ENCODE assay signal across 20 mouse cellular contexts in genomic region chr4:109102574-109102973, GRCm38 (mm10).
A peak's percentile ranks its signal among the peaks of the same experiment; 100 is the strongest.
DNase-seq lines count a peak whose midpoint lies in the region; ATAC-seq and TF ChIP-seq lines count a peak whose summit lies in the region.
"Had no signal": no experiment of that assay in that cellular context is flagged by ENCODE, and none has a peak within 500 bp of the region (broad histone marks: within the 10 kb centered on the region; RNA-seq: fewer than 3 reads in every experiment).

No protein-coding gene starts in this region.

- H3K9me3 ChIP-seq in kidney, postnatal 0 days (replicated peaks; ENCODE audit: low read length) = no peaks in the 10 kb centered on the region
- H3K9me3 ChIP-seq in kidney, embryonic 16.5 days (ENCODE audit: low read length) = no peaks in the 10 kb centered on the region
- H3K9me3 ChIP-seq: forebrain, embryonic 15.5 days; liver, embryonic 13.5 days; lung, embryonic 15.5 days; neural tube, embryonic 12.5 days had no signal

- ATAC-seq in kidney, postnatal 0 days (replicated peaks; ENCODE audit: low FRiP score, low read depth) = no peak
- ATAC-seq in kidney, embryonic 16.5 days (ENCODE audit: low FRiP score, low TSS enrichment) = no peak
- peak; percentile 67 for ATAC-seq in activated CD4-positive, CD25-positive, alpha-beta regulatory T cell, adult 4 months
- peak; percentile 87 for ATAC-seq in megakaryocyte progenitor cell, adult 5-6 weeks (replicated peaks; ENCODE audit: poor library complexity)
- ATAC-seq: forebrain, embryonic 15.5 days had no signal

- 78% methylated on average over 5 of the region's 5 CpGs for WGBS in kidney, postnatal 0 days
- WGBS in kidney, embryonic 16.5 days = 83% methylated on average over 5 of the region's 5 CpGs

- no peak overlapping the region for H3K4me2 ChIP-seq in kidney, postnatal 0 days (ENCODE audit: low read length)
- H3K4me2 ChIP-seq in kidney, embryonic 16.5 days (replicated peaks; ENCODE audit: low read depth, low read length) = no peak overlapping the region
- H3K4me2 ChIP-seq: forebrain, embryonic 15.5 days; liver, embryonic 13.5 days; lung, embryonic 15.5 days; neural tube, embryonic 12.5 days had no signal

- no peak for TF ChIP-seq CTCF in kidney, postnatal 0 days (IDR thresholded peaks at IDR 0.05; ENCODE audit: low read depth)

- H3K36me3 ChIP-seq in kidney, postnatal 0 days (ENCODE audit: insufficient read depth, low read length) = peaks cover 8% of the 10 kb centered on the region; the same call in 1 of the 2 replicates
- H3K36me3 ChIP-seq in kidney, embryonic 16.5 days (ENCODE audit: insufficient read depth, low read length) = peaks cover 10% of the 10 kb centered on the region; the same call in 1 of the 2 replicates
- H3K36me3 ChIP-seq: forebrain, embryonic 15.5 days had no signal

- no peak overlapping the region for H3K9ac ChIP-seq in kidney, postnatal 0 days (ENCODE audit: low read depth, low read length)
- no peak overlapping the region for H3K9ac ChIP-seq in kidney, embryonic 16.5 days (replicated peaks; ENCODE audit: low read length)
- H3K9ac ChIP-seq: forebrain, embryonic 15.5 days; liver, embryonic 13.5 days; lung, embryonic 15.5 days; neural tube, embryonic 12.5 days had no signal

- H3K4me1 ChIP-seq in kidney, postnatal 0 days (replicated peaks; ENCODE audit: insufficient read depth, low read length) = no peaks in the 10 kb centered on the region
- H3K4me1 ChIP-seq in kidney, embryonic 16.5 days (ENCODE audit: insufficient read depth, low read length) = no peaks in the 10 kb centered on the region; the same call in 1 of the 2 replicates
- H3K4me1 ChIP-seq: neural tube, embryonic 12.5 days had no signal

- DNase-seq in kidney, postnatal 0 days (ENCODE audit: low spot score) = no peak
- no peak for DNase-seq in left cerebral cortex, adult 11 months (ENCODE audit: low spot score)
- DNase-seq in testis, postnatal 10 days (ENCODE audit: low spot score) = no peak
- no peak for DNase-seq in right cerebral cortex, postnatal 36 days (ENCODE audit: low spot score in 2 of 2)
- DNase-seq: adrenal gland, adult 8-10 months; B cell, adult 2 months; cerebellum, adult 18-20 months; cerebellum, postnatal 36 days; heart, adult 2 months; kidney, postnatal 10 days; liver, embryonic 13.5 days; right cerebral cortex, postnatal 14 days had no signal

- H3K4me3 ChIP-seq in kidney, postnatal 0 days (replicated peaks; ENCODE audit: low read depth, low read length) = no peak overlapping the region
- no peak overlapping the region for H3K4me3 ChIP-seq in kidney, embryonic 16.5 days (ENCODE audit: low read length)
- H3K4me3 ChIP-seq: erythroblast, embryonic 14.5 days; forebrain, embryonic 15.5 days; heart, adult 2 months; layer of hippocampus, adult 2 months; liver, embryonic 13.5 days; lung, embryonic 15.5 days; neural tube, embryonic 12.5 days had no signal

- no peaks in the 10 kb centered on the region for H3K27me3 ChIP-seq in kidney, postnatal 0 days (ENCODE audit: insufficient read depth, low read length)
- no peaks in the 10 kb centered on the region for H3K27me3 ChIP-seq in kidney, embryonic 16.5 days (ENCODE audit: insufficient read depth, low read length)
- H3K27me3 ChIP-seq: forebrain, embryonic 15.5 days; liver, embryonic 13.5 days; lung, embryonic 15.5 days; neural tube, embryonic 12.5 days had no signal

- H3K27ac ChIP-seq in kidney, postnatal 0 days = 0 out of 2 replicates have a peak overlapping the region, but pooled peaks have one; percentile 28
- H3K27ac ChIP-seq in kidney, embryonic 16.5 days (ENCODE audit: low read length) = no peak overlapping the region
- H3K27ac ChIP-seq: forebrain, embryonic 15.5 days; heart, adult 2 months; layer of hippocampus, adult 2 months; liver, embryonic 13.5 days; lung, embryonic 15.5 days; neural tube, embryonic 12.5 days had no signal

Comparison
In these comparisons a context has a peak if more than half of its experiments do, and no peak if none do; other contexts are left out.
1. ATAC-seq: peak in activated CD4-positive, CD25-positive, alpha-beta regulatory T cell, adult 4 months (single experiment) and megakaryocyte progenitor cell, adult 5-6 weeks (single experiment); none in kidney, postnatal 0 days (single experiment) and kidney, embryonic 16.5 days (single experiment).